Mouse (Mus musculus): ENCODE data around the gene Kcnq1. TPM values are rescaled to one million over a fixed set of nuclear protein-coding genes. Genes with fewer than 3 reads are reported as not detected.

The Kcnq1 gene
- polyA plus RNA-seq, 1 experiment from 2014 or later, result 2.1 TPM

- H3K9ac ChIP-seq (ENCODE audit: low read length), result no peak overlapping the region
- H3K36me3 ChIP-seq (ENCODE audit: control insufficient read depth, insufficient read depth, low read length), result no peaks in the 10 kb centered on the region
- no peak overlapping the region for H3K4me3 ChIP-seq (ENCODE audit: low read depth, low read length)
- WGBS, result 75% methylated on average over 8 of the region's 8 CpGs
- DNase-seq (ENCODE audit: low spot score) (no peak), ATAC-seq (no peak)
- H3K4me2 ChIP-seq (ENCODE audit: low read length), result no peak overlapping the region
- H3K9me3 ChIP-seq (replicated peaks; ENCODE audit: control insufficient read depth, low read length), result no peaks in the 10 kb centered on the region
- peaks cover 5% of the 10 kb centered on the region; the same call in 1 of the 2 replicates for H3K4me1 ChIP-seq (ENCODE audit: control insufficient read depth, insufficient read depth, low read length)
- peaks cover 71% of the 10 kb centered on the region for H3K27me3 ChIP-seq (replicated peaks; ENCODE audit: control insufficient read depth, insufficient read depth, low read length)
- no peak overlapping the region for H3K27ac ChIP-seq (ENCODE audit: low read depth, low read length)
Measured at GRCm38 (mm10) chr7:143364969-143365839, 259.0 kb downstream of the Kcnq1 start.

GRCm38 (mm10) chr7:143367366-143368266 is 261.5 kb downstream of the Kcnq1 start:
- Histone ChIP-seq H3K4me1 (ENCODE audit: control insufficient read depth, insufficient read depth, low read length) (peaks cover 5% of the 10 kb centered on the region; the same call in 1 of the 2 replicates), H3K9me3 (replicated peaks; ENCODE audit: control insufficient read depth, low read length) (no peaks in the 10 kb centered on the region), H3K9ac (ENCODE audit: low read length) (no peak overlapping the region), H3K4me3 (ENCODE audit: low read depth, low read length) (no peak overlapping the region), H3K27ac (ENCODE audit: low read depth, low read length) (no peak overlapping the region), H3K36me3 (ENCODE audit: control insufficient read depth, insufficient read depth, low read length) (no peaks in the 10 kb centered on the region), H3K27me3 (replicated peaks; ENCODE audit: control insufficient read depth, insufficient read depth, low read length) (peaks cover 71% of the 10 kb centered on the region), H3K4me2 (ENCODE audit: low read length) (0 out of 2 replicates have a peak overlapping the region, but pooled peaks have one; percentile 0)
- DNase-seq (ENCODE audit: low spot score) (no peak), ATAC-seq (no peak)
- WGBS, result 42% methylated on average over 20 of the region's 20 CpGs

DNA sequence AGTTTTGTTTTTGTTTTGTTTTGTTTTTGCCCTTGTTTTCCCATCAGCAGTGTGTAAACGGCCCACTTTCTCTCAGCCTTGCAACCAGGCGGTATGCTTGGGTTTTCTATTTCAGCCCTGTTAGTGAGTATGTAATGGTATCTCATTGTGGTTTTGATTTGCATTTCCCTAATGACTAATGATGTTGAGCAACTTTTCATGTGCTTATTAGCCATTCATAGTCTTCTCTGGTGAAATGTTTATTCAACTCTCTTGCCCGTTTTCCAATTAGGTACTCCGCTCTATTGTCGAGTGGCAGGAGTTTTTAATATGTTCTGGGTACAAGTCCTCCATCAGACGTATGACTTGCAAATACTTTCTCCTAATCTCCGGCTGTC is 262.1 kb downstream of the Kcnq1 start:
- Histone ChIP-seq H3K27me3 (replicated peaks; ENCODE audit: control insufficient read depth, insufficient read depth, low read length) (peaks cover 71% of the 10 kb centered on the region), H3K4me2 (ENCODE audit: low read length) (no peak overlapping the region)

DNA sequence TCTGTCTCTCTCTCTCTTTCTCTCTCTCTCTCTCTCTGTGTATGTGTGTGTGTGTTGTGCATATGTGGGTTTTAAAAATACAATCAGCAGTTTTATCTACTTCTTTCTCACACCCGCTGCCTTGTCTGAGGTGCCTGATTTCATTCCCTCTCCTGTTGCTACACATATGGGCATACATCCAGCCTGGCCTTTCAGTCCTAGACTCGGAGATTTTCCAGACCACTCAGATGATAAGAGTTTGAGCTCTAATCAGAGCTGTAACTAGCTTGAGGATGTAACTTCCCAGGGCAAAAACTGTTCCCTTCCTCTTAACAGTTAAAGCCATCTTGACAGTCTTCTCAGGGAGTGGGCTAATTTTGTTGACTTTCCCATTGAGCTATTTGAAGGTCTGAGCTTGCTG is 265.2 kb downstream of the Kcnq1 start:
- DNase-seq (ENCODE audit: low spot score) (no peak), ATAC-seq (no peak)
- Histone ChIP-seq H3K27me3 (replicated peaks; ENCODE audit: control insufficient read depth, insufficient read depth, low read length) (peaks cover 70% of the 10 kb centered on the region), H3K4me1 (ENCODE audit: control insufficient read depth, insufficient read depth, low read length) (peaks cover 5% of the 10 kb centered on the region; the same call in 1 of the 2 replicates), H3K9ac (ENCODE audit: low read length) (no peak overlapping the region), H3K36me3 (ENCODE audit: control insufficient read depth, insufficient read depth, low read length) (no peaks in the 10 kb centered on the region), H3K9me3 (replicated peaks; ENCODE audit: control insufficient read depth, low read length) (no peaks in the 10 kb centered on the region), H3K27ac (ENCODE audit: low read depth, low read length) (no peak overlapping the region), H3K4me2 (ENCODE audit: low read length) (no peak overlapping the region), H3K4me3 (ENCODE audit: low read depth, low read length) (no peak overlapping the region)
- 75% methylated on average over 2 of the region's 2 CpGs for WGBS

More for the DNA sequence above, 262.1 kb downstream of the Kcnq1 start:
- ATAC-seq, result peak; percentile 62
- 6% methylated on average over 7 of the region's 7 CpGs for WGBS
- H3K4me1 ChIP-seq (ENCODE audit: control insufficient read depth, insufficient read depth, low read length), result peaks cover 5% of the 10 kb centered on the region; the same call in 1 of the 2 replicates
- H3K9ac ChIP-seq (ENCODE audit: low read length), result no peak overlapping the region
- H3K27ac ChIP-seq (ENCODE audit: low read depth, low read length), result no peak overlapping the region
- peak; percentile 75 for DNase-seq (ENCODE audit: low spot score)
- H3K36me3 ChIP-seq (ENCODE audit: control insufficient read depth, insufficient read depth, low read length), result no peaks in the 10 kb centered on the region
- no peak overlapping the region for H3K4me3 ChIP-seq (ENCODE audit: low read depth, low read length)
- H3K9me3 ChIP-seq (replicated peaks; ENCODE audit: control insufficient read depth, low read length), result no peaks in the 10 kb centered on the region

DNA sequence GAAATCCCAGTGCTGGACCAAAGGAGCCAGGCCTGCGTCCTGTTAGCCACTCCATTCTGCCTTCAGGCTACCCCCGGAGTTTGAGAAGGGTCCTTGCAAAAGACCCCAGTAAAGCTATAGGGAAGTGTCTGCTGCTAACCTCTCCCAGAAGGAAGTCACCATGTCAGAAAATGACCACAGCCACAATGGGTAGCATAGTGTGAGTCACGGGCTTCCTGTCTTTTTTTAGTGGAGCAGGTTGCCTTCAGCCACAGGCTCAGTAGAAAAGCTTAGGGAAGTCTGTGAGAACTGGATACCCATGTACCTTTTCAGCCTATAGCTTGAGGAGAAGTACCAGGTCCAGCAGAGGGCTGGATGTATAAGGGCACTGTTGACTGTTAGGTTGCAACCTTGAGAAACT is 267.1 kb downstream of the Kcnq1 start:
- 86% methylated on average over 3 of the region's 3 CpGs for WGBS
- H3K36me3 ChIP-seq (ENCODE audit: control insufficient read depth, insufficient read depth, low read length), result no peaks in the 10 kb centered on the region
- H3K4me1 ChIP-seq (ENCODE audit: control insufficient read depth, insufficient read depth, low read length), result no peaks in the 10 kb centered on the region
- no peak overlapping the region for H3K27ac ChIP-seq (ENCODE audit: low read depth, low read length)
- ATAC-seq, result no peak
- no peak for DNase-seq (ENCODE audit: low spot score)
- no peaks in the 10 kb centered on the region for H3K9me3 ChIP-seq (replicated peaks; ENCODE audit: control insufficient read depth, low read length)
- H3K27me3 ChIP-seq (replicated peaks; ENCODE audit: control insufficient read depth, insufficient read depth, low read length), result peaks cover 76% of the 10 kb centered on the region
- H3K9ac ChIP-seq (ENCODE audit: low read length), result no peak overlapping the region
- H3K4me3 ChIP-seq (ENCODE audit: low read depth, low read length), result no peak overlapping the region
- no peak overlapping the region for H3K4me2 ChIP-seq (ENCODE audit: low read length)

DNA sequence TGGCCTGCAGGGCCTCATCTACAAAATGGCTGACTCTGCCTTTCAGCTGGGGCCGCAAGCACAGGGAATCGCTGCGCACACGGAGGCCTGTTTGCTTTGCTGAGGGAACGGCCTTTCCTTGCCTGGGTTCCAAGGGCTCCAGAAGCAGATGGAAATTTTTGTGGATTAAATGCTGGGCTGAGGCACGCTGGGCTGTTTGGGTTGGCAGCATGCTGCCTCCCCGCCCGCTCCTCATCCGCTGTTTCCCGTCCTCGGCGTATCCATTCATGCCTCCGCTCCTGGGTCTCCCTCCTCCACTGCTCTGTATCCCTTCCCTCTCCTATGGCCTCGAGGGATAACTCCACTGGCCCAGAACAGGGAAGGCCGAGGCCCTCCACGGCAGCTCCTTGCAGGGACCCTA is 269.8 kb downstream of the Kcnq1 start:
- H3K27me3 ChIP-seq (replicated peaks; ENCODE audit: control insufficient read depth, insufficient read depth, low read length), result peaks cover 81% of the 10 kb centered on the region
- no peaks in the 10 kb centered on the region for H3K9me3 ChIP-seq (replicated peaks; ENCODE audit: control insufficient read depth, low read length)
- no peak overlapping the region for H3K27ac ChIP-seq (ENCODE audit: low read depth, low read length)
- DNase-seq (ENCODE audit: low spot score) (no peak), ATAC-seq (no peak)
- 80% methylated on average over 16 of the region's 16 CpGs for WGBS
- no peak overlapping the region for H3K9ac ChIP-seq (ENCODE audit: low read length)
- no peak overlapping the region for H3K4me2 ChIP-seq (ENCODE audit: low read length)
- H3K4me1 ChIP-seq (ENCODE audit: control insufficient read depth, insufficient read depth, low read length), result no peaks in the 10 kb centered on the region
- no peaks in the 10 kb centered on the region for H3K36me3 ChIP-seq (ENCODE audit: control insufficient read depth, insufficient read depth, low read length)
- no peak overlapping the region for H3K4me3 ChIP-seq (ENCODE audit: low read depth, low read length)

- no peak for ATAC-seq
- Histone ChIP-seq H3K4me3 (ENCODE audit: low read depth, low read length) (no peak overlapping the region), H3K9me3 (replicated peaks; ENCODE audit: control insufficient read depth, low read length) (no peaks in the 10 kb centered on the region), H3K9ac (ENCODE audit: low read length) (no peak overlapping the region), H3K4me1 (ENCODE audit: control insufficient read depth, insufficient read depth, low read length) (no peaks in the 10 kb centered on the region), H3K27ac (ENCODE audit: low read depth, low read length) (no peak overlapping the region), H3K36me3 (ENCODE audit: control insufficient read depth, insufficient read depth, low read length) (no peaks in the 10 kb centered on the region), H3K4me2 (ENCODE audit: low read length) (no peak overlapping the region), H3K27me3 (replicated peaks; ENCODE audit: control insufficient read depth, insufficient read depth, low read length) (peaks cover 65% of the 10 kb centered on the region)
- 68% methylated on average over 20 of the region's 20 CpGs for WGBS
- DNase-seq (ENCODE audit: low spot score), result no peak
Measured at GRCm38 (mm10) chr7:143380466-143381073, 274.4 kb downstream of the Kcnq1 start.

GRCm38 (mm10) chr7:143386632-143387031 is 280.5 kb downstream of the Kcnq1 start:
- WGBS, result 9% methylated on average over 1 of the region's 1 CpGs

More at GRCm38 (mm10) chr7:143386632-143387031, 280.5 kb downstream of the Kcnq1 start:
- ATAC-seq (no peak), DNase-seq (ENCODE audit: low spot score) (no peak)
- Histone ChIP-seq H3K9ac (ENCODE audit: low read length) (peak overlapping the region; percentile 14), H3K27ac (ENCODE audit: low read depth, low read length) (no peak overlapping the region), H3K4me1 (ENCODE audit: control insufficient read depth, insufficient read depth, low read length) (peaks cover 26% of the 10 kb centered on the region), H3K27me3 (replicated peaks; ENCODE audit: control insufficient read depth, insufficient read depth, low read length) (peaks cover 35% of the 10 kb centered on the region), H3K9me3 (replicated peaks; ENCODE audit: control insufficient read depth, low read length) (no peaks in the 10 kb centered on the region), H3K4me2 (ENCODE audit: low read length) (no peak overlapping the region), H3K4me3 (ENCODE audit: low read depth, low read length) (no peak overlapping the region), H3K36me3 (ENCODE audit: control insufficient read depth, insufficient read depth, low read length) (no peaks in the 10 kb centered on the region)

All from forebrain, embryonic 14.5 days (tissue).